Mouse (Mus musculus) heart, adult 2 months (tissue): ENCODE results near the gene Lrrc49. TPM values are rescaled to one million over a fixed set of nuclear protein-coding genes. Genes with fewer than 3 reads are reported as not detected.

Source experiments
- DNase-seq, 2 experiments: peaks; one replicate each; pipeline ENCODE4 v3.0.0; 2021
- H3K27ac ChIP-seq: fragments of 200-600 bp; 2 replicates; pipeline ENCODE4 v1.8.1; 2022
- H3K27me3 ChIP-seq: fragments of 200-500 bp; 2 replicates; pipeline ENCODE4 v1.6.1; 2012; ENCODE audit warnings: mild to moderate bottlenecking, low read length, inconsistent platforms, mixed read lengths; ENCODE audit not compliant: control insufficient read depth, insufficient read depth
- H3K36me3 ChIP-seq: fragments of 200-500 bp; 2 replicates; pipeline ENCODE4 v1.6.1; 2012; ENCODE audit warnings: low read length, inconsistent platforms; ENCODE audit not compliant: control insufficient read depth, insufficient read depth
- H3K4me1 ChIP-seq: fragments of 200-500 bp; 2 replicates; pipeline ENCODE4 v1.6.1; 2011; ENCODE audit warnings: low read length; ENCODE audit not compliant: control insufficient read depth, insufficient read depth
- H3K4me3 ChIP-seq: fragments of 200-600 bp; 2 replicates; pipeline ENCODE4 v1.8.1; 2022
- H3K79me2 ChIP-seq: fragments of 200-500 bp; replicated peaks from 2 replicates; pipeline ENCODE4 v1.6.1; 2012; ENCODE audit warnings: mild to moderate bottlenecking, inconsistent platforms, low read length, moderate library complexity, mixed read lengths; ENCODE audit not compliant: control insufficient read depth, insufficient read depth
- H3K9ac ChIP-seq: fragments of 200-500 bp; 2 replicates; pipeline ENCODE4 v1.6.1; 2012; ENCODE audit warnings: low read depth, mild to moderate bottlenecking, control low read depth, inconsistent platforms, low read length, mixed read lengths
- CTCF ChIP-seq: fragments of 200-600 bp; IDR thresholded peaks from 2 replicates; pipeline ENCODE4 v1.8.1; 2022; ENCODE audit warnings: antibody characterized with exemption, mild to moderate bottlenecking, moderate library complexity
- EP300 ChIP-seq: fragments of 200-500 bp; IDR thresholded peaks from 2 replicates; pipeline ENCODE4 v1.6.1; 2011; ENCODE audit warnings: low read depth, low read length, control low read depth; ENCODE audit not compliant: insufficient read depth
- POLR2A ChIP-seq: fragments of 200-500 bp; IDR thresholded peaks from 2 replicates; pipeline ENCODE4 v1.6.1; 2011; ENCODE audit warnings: mild to moderate bottlenecking, low read depth, low read length, control low read depth; ENCODE audit not compliant: insufficient read depth
- WGBS: fragments of 180-500 bp; shearing (Covaris S2); methylation state at CpG from one replicate; pipeline ENCODE4 v1.1.7; 2018; 5-methylcytosine and 5-hydroxymethylcytosine counted together
- intact Hi-C: fragments of 180-260 bp; cut with DNase I; formaldehyde crosslinking; loops from one replicate; pipeline ENCODE4 v1.15.1; 2025
- polyA plus RNA-seq: library from polyadenylated mRNA; depleted of rRNA; stranded (reverse); fragments of >200 nt; gene quantifications from 2 replicates; pipeline ENCODE4 v1.2.3, GENCODE M21; 2012
- total RNA-seq, 2 experiments: library from RNA; stranded (reverse); gene quantifications; 2 replicates each; pipeline ENCODE4 v1.2.3; 2021

Lrrc49 gene
- total and polyA plus RNA-seq, 3 experiments = 2.1 to 3.7 (median 3.7) TPM

- no peak overlapping the region for H3K4me3 ChIP-seq
- no peak for TF ChIP-seq CTCF
- TF ChIP-seq POLR2A = no peak
- no peak overlapping the region for H3K27ac ChIP-seq
- peaks cover 4% of the 10 kb centered on the region; the same call in 1 of the 2 replicates for H3K36me3 ChIP-seq
- DNase-seq = no peak
- intact Hi-C loops = no loop called here
- no peaks in the 10 kb centered on the region for H3K27me3 ChIP-seq
- WGBS = 47% methylated on average over 13 of the region's 13 CpGs
- H3K9ac ChIP-seq = no peak overlapping the region
- peaks cover 3% of the 10 kb centered on the region; the same call in 1 of the 2 replicates for H3K4me1 ChIP-seq
- H3K79me2 ChIP-seq = no peaks in the 10 kb centered on the region; the same call in 1 of the 2 replicates
Observed at GRCm38 (mm10) chr9:60545361-60546096, 142.4 kb downstream of the Lrrc49 start.

- 73% methylated on average over 7 of the region's 7 CpGs for WGBS
- intact Hi-C loops = no loop called here
- no peaks in the 10 kb centered on the region; the same call in 1 of the 2 replicates for H3K79me2 ChIP-seq
Observed at GRCm38 (mm10) chr9:60543422-60544015, 144.4 kb downstream of the Lrrc49 start.

GRCm38 (mm10) chr9:60530310-60530709, 157.6 kb downstream of the Lrrc49 start:
- no peak for DNase-seq
- Histone ChIP-seq H3K4me1 (peaks cover 13% of the 10 kb centered on the region), H3K4me3 (no peak overlapping the region), H3K9ac (no peak overlapping the region), H3K27ac (peak overlapping the region; percentile 54), H3K27me3 (no peaks in the 10 kb centered on the region), H3K79me2 (no peaks in the 10 kb centered on the region), H3K36me3 (no peaks in the 10 kb centered on the region)
- intact Hi-C loops = no loop called here
- 60% methylated on average over 12 of the region's 12 CpGs for WGBS
- TF ChIP-seq EP300 (no peak), CTCF (no peak), POLR2A (no peak)

More at GRCm38 (mm10) chr9:60543422-60544015, 144.4 kb downstream of the Lrrc49 start:
- no peak for DNase-seq
- Histone ChIP-seq H3K27ac (no peak overlapping the region), H3K27me3 (no peaks in the 10 kb centered on the region), H3K4me3 (no peak overlapping the region), H3K9ac (no peak overlapping the region), H3K4me1 (peaks cover 3% of the 10 kb centered on the region; the same call in 1 of the 2 replicates), H3K36me3 (peaks cover 4% of the 10 kb centered on the region; the same call in 1 of the 2 replicates)
- TF ChIP-seq POLR2A = no peak
- no peak for TF ChIP-seq EP300
- TF ChIP-seq CTCF = no peak

GRCm38 (mm10) chr9:60529348-60530243, 158.4 kb downstream of the Lrrc49 start:
- no peak overlapping the region for H3K9ac ChIP-seq
- TF ChIP-seq CTCF (no peak), EP300 (0 out of 2 replicates have a peak, but pooled peaks have one; percentile 10), POLR2A (peak; percentile 44; the same call in 1 of the 2 replicates)
- no peak overlapping the region for H3K4me3 ChIP-seq
- no peaks in the 10 kb centered on the region for H3K36me3 ChIP-seq
- H3K27ac ChIP-seq = peak overlapping the region; percentile 54
- H3K4me1 ChIP-seq = peaks cover 13% of the 10 kb centered on the region
- intact Hi-C loops = no loop called here
- no peak for DNase-seq
- 60% methylated on average over 10 of the region's 10 CpGs for WGBS
- H3K27me3 ChIP-seq = no peaks in the 10 kb centered on the region
- H3K79me2 ChIP-seq = no peaks in the 10 kb centered on the region

GRCm38 (mm10) chr9:60528269-60528668, 159.7 kb downstream of the Lrrc49 start:
- no peak overlapping the region; the same call in 1 of the 2 replicates for H3K27ac ChIP-seq
- no peak for DNase-seq
- H3K79me2 ChIP-seq = no peaks in the 10 kb centered on the region
- no peak overlapping the region for H3K4me3 ChIP-seq
- intact Hi-C loops = no loop called here
- H3K27me3 ChIP-seq = no peaks in the 10 kb centered on the region
- no peak overlapping the region for H3K9ac ChIP-seq
- H3K4me1 ChIP-seq = peaks cover 13% of the 10 kb centered on the region
- TF ChIP-seq EP300 = no peak
- no peak for TF ChIP-seq CTCF
- no peak for TF ChIP-seq POLR2A
- no peaks in the 10 kb centered on the region for H3K36me3 ChIP-seq
- WGBS = 41% methylated on average over 3 of the region's 3 CpGs
